Mouse (Mus musculus) midbrain, embryonic 13.5 days (tissue): Measurements from ENCODE around the gene Irak1bp1. TPM values are rescaled to one million over a fixed set of nuclear protein-coding genes. Genes with fewer than 3 reads are reported as not detected.

ENCODE experiments used
- ATAC-seq: fragments of 200-750 bp; cut with Nextera tagmentation; 2 replicates; pipeline ENCODE4 v1.8.0; 2017; ENCODE audit warnings: mild to moderate bottlenecking, moderate TSS enrichment, moderate library complexity
- H3K27ac ChIP-seq: fragments of 300-500 bp; sonication (generic); 2 replicates; pipeline ENCODE4 v1.5.1; 2015; ENCODE audit warnings: inconsistent platforms, mild to moderate bottlenecking, moderate library complexity
- H3K27me3 ChIP-seq: fragments of 300-500 bp; sonication (generic); 2 replicates; pipeline ENCODE4 v1.6.1; 2015; ENCODE audit warnings: mild to moderate bottlenecking, inconsistent platforms
- H3K36me3 ChIP-seq: fragments of 300-500 bp; sonication (generic); 2 replicates; pipeline ENCODE4 v1.6.1; 2015; ENCODE audit warnings: mild to moderate bottlenecking, inconsistent platforms
- H3K4me1 ChIP-seq: fragments of 300-500 bp; sonication (generic); replicated peaks from 2 replicates; pipeline ENCODE4 v1.6.1; 2015; ENCODE audit warnings: inconsistent platforms
- H3K4me2 ChIP-seq: fragments of 300-500 bp; sonication (generic); replicated peaks from 2 replicates; pipeline ENCODE4 v1.6.1; 2015; ENCODE audit warnings: moderate library complexity, mild to moderate bottlenecking, inconsistent platforms
- H3K4me3 ChIP-seq: fragments of 300-500 bp; sonication (generic); replicated peaks from 2 replicates; pipeline ENCODE4 v1.5.1; 2015; ENCODE audit warnings: mild to moderate bottlenecking, inconsistent platforms
- H3K9ac ChIP-seq: fragments of 300-500 bp; sonication (generic); replicated peaks from 2 replicates; pipeline ENCODE4 v1.6.1; 2015; ENCODE audit warnings: mild to moderate bottlenecking, inconsistent platforms
- H3K9me3 ChIP-seq: fragments of 300-500 bp; sonication (generic); 2 replicates; pipeline ENCODE4 v1.6.1; 2016; ENCODE audit warnings: mild to moderate bottlenecking, inconsistent platforms
- polyA plus RNA-seq: library from polyadenylated mRNA; unstranded; fragments of >200 nt; fragmentation: Nextera tagmentation; extraction: Ambion mirVana; gene quantifications from 2 replicates; pipeline ENCODE4 v1.2.1, GENCODE M21; 2015

Gene Irak1bp1
- polyA plus RNA-seq, 1 experiment from 2014 or later: 29.2 TPM

DNA sequence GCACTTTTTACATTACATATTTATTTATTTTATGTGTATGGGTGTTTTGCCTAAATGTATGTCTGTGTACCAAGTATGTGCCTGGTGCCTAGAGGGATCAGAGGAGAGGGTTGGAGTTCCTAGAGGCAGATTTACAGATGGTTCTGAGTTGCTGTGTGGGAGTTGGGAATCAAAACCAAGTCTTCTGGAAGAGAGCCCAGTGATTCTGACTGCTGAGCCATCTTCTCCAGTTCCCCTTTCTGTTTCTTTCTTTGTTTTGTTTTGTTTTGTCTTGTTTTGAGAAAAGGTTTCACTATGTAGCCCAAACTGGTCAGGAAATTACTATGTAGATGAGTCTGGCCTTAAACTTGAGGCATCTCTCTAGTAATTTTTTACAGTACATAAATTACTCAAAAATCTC, 59.3 kb downstream of the Irak1bp1 start:
- H3K36me3 ChIP-seq: peaks cover 52% of the 10 kb centered on the region
- H3K4me1 ChIP-seq: no peaks in the 10 kb centered on the region
- no peak for ATAC-seq
- H3K9me3 ChIP-seq: no peaks in the 10 kb centered on the region
- H3K4me3 ChIP-seq: no peak overlapping the region
- H3K9ac ChIP-seq: no peak overlapping the region
- no peak overlapping the region for H3K4me2 ChIP-seq
- no peaks in the 10 kb centered on the region for H3K27me3 ChIP-seq
- no peak overlapping the region for H3K27ac ChIP-seq

Other genes starting within 250 kb of the Irak1bp1 start
- 139 and 143 TPM in 2 replicates for gene Phip, start 146.0 kb downstream of the Irak1bp1 start, polyA plus RNA-seq